Mouse (Mus musculus): ENCODE measurements around the gene Hist1h1c. TPM values are rescaled to one million over a fixed set of nuclear protein-coding genes. Genes with fewer than 3 reads are reported as not detected.

Gene Hist1h1c
- polyA plus RNA-seq, 1 experiment from 2014 or later = 24.6 TPM

Small RNAs within 50 kb of the gene (microRNA-seq; reads per million reads assigned to microRNA genes)
- gene Gm44314 (ENCODE audit: borderline number of aligned reads) = not detected
- gene Gm44484 (ENCODE audit: borderline number of aligned reads) = 0.34 reads per million

Other genes starting within 250 kb of the Hist1h1c start
- 0.59 and 0.80 TPM in 2 replicates for gene Btn2a2, start 250.0 kb upstream of the Hist1h1c start, polyA plus RNA-seq (2014; fragmentation: Nextera tagmentation; extraction: Ambion mirVana)
- 2.1 and 3.4 TPM in 2 replicates for gene Hist1h4h, start 207.8 kb upstream of the Hist1h1c start, polyA plus RNA-seq (2014; fragmentation: Nextera tagmentation; extraction: Ambion mirVana)
- 1.4 and 2.3 TPM in 2 replicates for gene Hist1h2af, start 204.9 kb upstream of the Hist1h1c start, polyA plus RNA-seq (2014; fragmentation: Nextera tagmentation; extraction: Ambion mirVana)
- gene Hist1h3g, start 203.4 kb upstream of the Hist1h1c start, polyA plus RNA-seq (2014; fragmentation: Nextera tagmentation; extraction: Ambion mirVana) = 2.8 and 3.1 TPM in 2 replicates
- 0.43 and 0.66 TPM in 2 replicates for gene Hist1h2bh, start 195.4 kb upstream of the Hist1h1c start, polyA plus RNA-seq (2014; fragmentation: Nextera tagmentation; extraction: Ambion mirVana)
- 0.19 TPM in 1 of 2 replicates, not detected in the other for gene Hist1h3f, start 194.8 kb upstream of the Hist1h1c start, polyA plus RNA-seq (2014; fragmentation: Nextera tagmentation; extraction: Ambion mirVana)
- gene Hist1h4f, start 187.2 kb upstream of the Hist1h1c start, polyA plus RNA-seq (2014; fragmentation: Nextera tagmentation; extraction: Ambion mirVana) = not detected in 2 replicates
- 0.15 and 0.27 TPM in 2 replicates for gene Hist1h1d, start 185.5 kb upstream of the Hist1h1c start, polyA plus RNA-seq (2014; fragmentation: Nextera tagmentation; extraction: Ambion mirVana)
- gene Hist1h3e, start 176.4 kb upstream of the Hist1h1c start, polyA plus RNA-seq (2014; fragmentation: Nextera tagmentation; extraction: Ambion mirVana) = 2.6 and 3.0 TPM in 2 replicates
- gene Hist1h2ae, start 167.6 kb upstream of the Hist1h1c start, polyA plus RNA-seq (2014; fragmentation: Nextera tagmentation; extraction: Ambion mirVana) = 27.6 and 34.5 TPM in 2 replicates
- gene Hist1h2bg, start 167.4 kb upstream of the Hist1h1c start, polyA plus RNA-seq (2014; fragmentation: Nextera tagmentation; extraction: Ambion mirVana) = 2.3 and 6.5 TPM in 2 replicates
- 1.3 and 2.6 TPM in 2 replicates for gene Hist1h2bf, start 164.6 kb upstream of the Hist1h1c start, polyA plus RNA-seq (2014; fragmentation: Nextera tagmentation; extraction: Ambion mirVana)
- 0.44 and 1.3 TPM in 2 replicates for gene Hist1h2ad, start 164.4 kb upstream of the Hist1h1c start, polyA plus RNA-seq (2014; fragmentation: Nextera tagmentation; extraction: Ambion mirVana)
- gene Hist1h3d, start 163.0 kb upstream of the Hist1h1c start, polyA plus RNA-seq (2014; fragmentation: Nextera tagmentation; extraction: Ambion mirVana) = 2.9 and 4.6 TPM in 2 replicates
- gene Hist1h4d, start 157.2 kb upstream of the Hist1h1c start, polyA plus RNA-seq (2014; fragmentation: Nextera tagmentation; extraction: Ambion mirVana) = 42.3 and 51.7 TPM in 2 replicates
- gene Hist1h2be, start 117.7 kb upstream of the Hist1h1c start, polyA plus RNA-seq (2014; fragmentation: Nextera tagmentation; extraction: Ambion mirVana) = 1.5 and 2.4 TPM in 2 replicates
- gene Hist1h1e, start 116.2 kb upstream of the Hist1h1c start, polyA plus RNA-seq (2014; fragmentation: Nextera tagmentation; extraction: Ambion mirVana) = 8.4 and 11.1 TPM in 2 replicates
- gene Hist1h2ac, start 54.9 kb upstream of the Hist1h1c start, polyA plus RNA-seq (2014; fragmentation: Nextera tagmentation; extraction: Ambion mirVana) = 0.52 and 0.62 TPM in 2 replicates
- gene Hist1h2bc, start 54.6 kb upstream of the Hist1h1c start, polyA plus RNA-seq (2014; fragmentation: Nextera tagmentation; extraction: Ambion mirVana) = 31.3 and 31.9 TPM in 2 replicates
- gene Hist1h1t, start 43.0 kb upstream of the Hist1h1c start, polyA plus RNA-seq (2014; fragmentation: Nextera tagmentation; extraction: Ambion mirVana) = not detected in 2 replicates
- 0.69 and 2.7 TPM in 2 replicates for gene Hist1h4c, start 40.4 kb upstream of the Hist1h1c start, polyA plus RNA-seq (2014; fragmentation: Nextera tagmentation; extraction: Ambion mirVana)
- gene Hfe, start 28.0 kb upstream of the Hist1h1c start, polyA plus RNA-seq (2014; fragmentation: Nextera tagmentation; extraction: Ambion mirVana) = 8.2 and 9.9 TPM in 2 replicates
- gene Hist1h3c, start 6.8 kb downstream of the Hist1h1c start, polyA plus RNA-seq (2014; fragmentation: Nextera tagmentation; extraction: Ambion mirVana) = 4.1 and 4.5 TPM in 2 replicates
- 1.2 and 2.7 TPM in 2 replicates for gene Hist1h2bb, start 7.9 kb downstream of the Hist1h1c start, polyA plus RNA-seq (2014; fragmentation: Nextera tagmentation; extraction: Ambion mirVana)
- 16.7 and 18.1 TPM in 2 replicates for gene Hist1h2ab, start 12.3 kb downstream of the Hist1h1c start, polyA plus RNA-seq (2014; fragmentation: Nextera tagmentation; extraction: Ambion mirVana)
- gene Hist1h3b, start 13.5 kb downstream of the Hist1h1c start, polyA plus RNA-seq (2014; fragmentation: Nextera tagmentation; extraction: Ambion mirVana) = 2.7 and 3.7 TPM in 2 replicates
- gene Hist1h4b, start 18.2 kb downstream of the Hist1h1c start, polyA plus RNA-seq (2014; fragmentation: Nextera tagmentation; extraction: Ambion mirVana) = 2.2 and 2.7 TPM in 2 replicates
- gene Hist1h4a, start 22.4 kb downstream of the Hist1h1c start, polyA plus RNA-seq (2014; fragmentation: Nextera tagmentation; extraction: Ambion mirVana) = 1.0 TPM in 1 of 2 replicates, not detected in the other
- 2.5 and 4.0 TPM in 2 replicates for gene Hist1h3a, start 23.6 kb downstream of the Hist1h1c start, polyA plus RNA-seq (2014; fragmentation: Nextera tagmentation; extraction: Ambion mirVana)
- 0.31 and 0.67 TPM in 2 replicates for gene Hist1h1a, start 24.9 kb downstream of the Hist1h1c start, polyA plus RNA-seq (2014; fragmentation: Nextera tagmentation; extraction: Ambion mirVana)
- gene Trim38, start 31.1 kb downstream of the Hist1h1c start, polyA plus RNA-seq (2014; fragmentation: Nextera tagmentation; extraction: Ambion mirVana) = 0.24 TPM in 1 of 2 replicates, not detected in the other
- gene Slc17a2, start 68.2 kb downstream of the Hist1h1c start, polyA plus RNA-seq (2014; fragmentation: Nextera tagmentation; extraction: Ambion mirVana) = not detected in 2 replicates
- not detected in 2 replicates for gene Slc17a3, start 100.6 kb downstream of the Hist1h1c start, polyA plus RNA-seq (2014; fragmentation: Nextera tagmentation; extraction: Ambion mirVana)
- gene Slc17a1, start 128.9 kb downstream of the Hist1h1c start, polyA plus RNA-seq (2014; fragmentation: Nextera tagmentation; extraction: Ambion mirVana) = not detected in 2 replicates
- gene Slc17a4, start 176.2 kb downstream of the Hist1h1c start, polyA plus RNA-seq (2014; fragmentation: Nextera tagmentation; extraction: Ambion mirVana) = not detected in 2 replicates
- not detected in 2 replicates for gene Hist1h2ba, start 195.3 kb downstream of the Hist1h1c start, polyA plus RNA-seq (2014; fragmentation: Nextera tagmentation; extraction: Ambion mirVana)
- gene Hist1h2aa, start 195.7 kb downstream of the Hist1h1c start, polyA plus RNA-seq (2014; fragmentation: Nextera tagmentation; extraction: Ambion mirVana) = not detected in 2 replicates